Mouse (Mus musculus) stomach, postnatal 0 days (tissue): ENCODE data around the gene Krtap28-13. TPM values are rescaled to one million over a fixed set of nuclear protein-coding genes. Genes with fewer than 3 reads are reported as not detected.
A peak's percentile ranks its signal among the peaks of the same experiment; 100 is the strongest.

ENCODE experiments used
- ATAC-seq: fragments of 200-750 bp; cut with Nextera tagmentation; 2 replicates; pipeline ENCODE4 v1.8.0; 2017; ENCODE audit not compliant: low FRiP score, low TSS enrichment
- DNase-seq: peaks from one replicate; pipeline ENCODE4 v3.0.0-alpha.2; 2016; ENCODE audit warnings: low spot score
- H3K27ac ChIP-seq: fragments of 300-500 bp; sonication (generic); replicated peaks from 2 replicates; pipeline ENCODE4 v1.5.1; 2014; ENCODE audit warnings: mild to moderate bottlenecking, control low read depth
- H3K27me3 ChIP-seq: fragments of 300-500 bp; sonication (generic); 2 replicates; pipeline ENCODE4 v1.6.1; 2014; ENCODE audit warnings: low read length; ENCODE audit not compliant: control insufficient read depth, insufficient read depth
- H3K36me3 ChIP-seq: fragments of 300-500 bp; sonication (generic); 2 replicates; pipeline ENCODE4 v1.6.1; 2014; ENCODE audit warnings: low read length, mixed read lengths; ENCODE audit not compliant: control insufficient read depth, insufficient read depth
- H3K4me1 ChIP-seq: fragments of 300-500 bp; sonication (generic); replicated peaks from 2 replicates; pipeline ENCODE4 v1.6.1; 2014; ENCODE audit warnings: antibody characterized with exemption; ENCODE audit not compliant: control insufficient read depth, insufficient read depth
- H3K4me2 ChIP-seq: fragments of 300-500 bp; sonication (generic); replicated peaks from 2 replicates; pipeline ENCODE4 v1.6.1; 2014; ENCODE audit warnings: low read depth, mild to moderate bottlenecking, control low read depth, moderate library complexity
- H3K4me3 ChIP-seq: fragments of 300-500 bp; sonication (generic); 2 replicates; pipeline ENCODE4 v1.5.1; 2014; ENCODE audit warnings: low read depth, low read length, control low read depth
- H3K9ac ChIP-seq: fragments of 300-500 bp; sonication (generic); 2 replicates; pipeline ENCODE4 v1.6.1; 2014; ENCODE audit warnings: mild to moderate bottlenecking, low read length, control low read depth, mixed read lengths
- H3K9me3 ChIP-seq: fragments of 300-500 bp; sonication (generic); 2 replicates; pipeline ENCODE4 v1.6.1; 2016; ENCODE audit warnings: low read length; ENCODE audit not compliant: control insufficient read depth
- CTCF ChIP-seq: IDR thresholded peaks from 2 replicates; pipeline ENCODE4 v1.5.1; 2016; ENCODE audit warnings: antibody characterized with exemption, low read depth, mild to moderate bottlenecking, moderate library complexity
- EP300 ChIP-seq: optimal IDR thresholded peaks from 2 replicates; pipeline ENCODE3; 2016; ENCODE audit warnings: antibody characterized with exemption
- WGBS: fragments of 180-500 bp; shearing (Covaris S2); extraction: QIAGEN DNeasy Blood & Tissue Kit; methylation state at CpG from one replicate; pipeline ENCODE4 v1.1.7; 2014; 5-methylcytosine and 5-hydroxymethylcytosine counted together
- polyA plus RNA-seq: library from polyadenylated mRNA; unstranded; fragments of >200 nt; fragmentation: Nextera tagmentation; extraction: Ambion mirVana; gene quantifications from 2 replicates; pipeline ENCODE4 v1.2.1, GENCODE M21; 2015

Krtap28-13 gene
- polyA plus RNA-seq, 1 experiment from 2014 or later, result not detected

- H3K4me1 ChIP-seq, result no peaks in the 10 kb centered on the region
- no peak overlapping the region for H3K9ac ChIP-seq
- WGBS, result 48% methylated on average over 11 of the region's 11 CpGs
- TF ChIP-seq CTCF, result peak; percentile 94
- no peak for TF ChIP-seq EP300
- H3K4me3 ChIP-seq, result peak overlapping the region; percentile 21; the same call in 1 of the 2 replicates
- H3K4me2 ChIP-seq, result peak overlapping the region; percentile 46
- H3K27ac ChIP-seq, result no peak overlapping the region
- no peaks in the 10 kb centered on the region for H3K36me3 ChIP-seq
- DNase-seq (peak; percentile 38), ATAC-seq (peak; percentile 54; the same call in 1 of the 2 replicates)
- H3K9me3 ChIP-seq, result no peaks in the 10 kb centered on the region
- no peaks in the 10 kb centered on the region for H3K27me3 ChIP-seq
Observed at GRCm38 (mm10) chr1:83076190-83076917, 15.6 kb downstream of the Krtap28-13 start.

GRCm38 (mm10) chr1:83077016-83077415, 16.3 kb downstream of the Krtap28-13 start:
- TF ChIP-seq CTCF (no peak), EP300 (no peak)
- no peak overlapping the region for H3K27ac ChIP-seq
- H3K4me2 ChIP-seq, result no peak overlapping the region
- ATAC-seq (no peak), DNase-seq (no peak)
- H3K9me3 ChIP-seq, result no peaks in the 10 kb centered on the region
- no peaks in the 10 kb centered on the region for H3K27me3 ChIP-seq
- H3K36me3 ChIP-seq, result no peaks in the 10 kb centered on the region
- H3K4me3 ChIP-seq, result no peak overlapping the region
- 59% methylated on average over 6 of the region's 6 CpGs for WGBS
- H3K9ac ChIP-seq, result no peak overlapping the region
- no peaks in the 10 kb centered on the region for H3K4me1 ChIP-seq

- Histone ChIP-seq H3K4me1 (no peaks in the 10 kb centered on the region), H3K9me3 (no peaks in the 10 kb centered on the region), H3K27ac (no peak overlapping the region), H3K4me2 (no peak overlapping the region), H3K4me3 (no peak overlapping the region), H3K36me3 (no peaks in the 10 kb centered on the region), H3K27me3 (no peaks in the 10 kb centered on the region), H3K9ac (no peak overlapping the region)
- WGBS, result 55% methylated on average over 2 of the region's 2 CpGs
- ATAC-seq (peak; percentile 61; the same call in 1 of the 2 replicates), DNase-seq (no peak)
- TF ChIP-seq CTCF (no peak), EP300 (no peak)
Observed at GRCm38 (mm10) chr1:83084790-83085189, 24.1 kb downstream of the Krtap28-13 start.

- no peaks in the 10 kb centered on the region for H3K4me1 ChIP-seq
- DNase-seq (no peak), ATAC-seq (no peak)
- H3K27me3 ChIP-seq, result no peaks in the 10 kb centered on the region
- no peaks in the 10 kb centered on the region for H3K36me3 ChIP-seq
- TF ChIP-seq EP300 (no peak), CTCF (no peak)
- no peak overlapping the region for H3K4me2 ChIP-seq
- WGBS, result 49% methylated on average over 3 of the region's 3 CpGs
- no peaks in the 10 kb centered on the region for H3K9me3 ChIP-seq
- H3K9ac ChIP-seq, result no peak overlapping the region
- no peak overlapping the region for H3K27ac ChIP-seq
- no peak overlapping the region for H3K4me3 ChIP-seq
Observed at GRCm38 (mm10) chr1:83091268-83091667, 30.5 kb downstream of the Krtap28-13 start.

GRCm38 (mm10) chr1:83096935-83097334, 36.2 kb downstream of the Krtap28-13 start:
- Histone ChIP-seq H3K9ac (no peak overlapping the region), H3K4me1 (no peaks in the 10 kb centered on the region), H3K4me3 (no peak overlapping the region), H3K27me3 (no peaks in the 10 kb centered on the region), H3K27ac (no peak overlapping the region), H3K9me3 (no peaks in the 10 kb centered on the region), H3K4me2 (no peak overlapping the region), H3K36me3 (no peaks in the 10 kb centered on the region)
- WGBS, result 84% methylated on average over 4 of the region's 4 CpGs
- ATAC-seq, result no peak
- no peak for DNase-seq
- TF ChIP-seq EP300 (no peak), CTCF (no peak)

GRCm38 (mm10) chr1:83099160-83099559, 38.4 kb downstream of the Krtap28-13 start:
- DNase-seq (no peak), ATAC-seq (no peak)
- WGBS, result 76% methylated on average over 2 of the region's 2 CpGs
- Histone ChIP-seq H3K4me2 (no peak overlapping the region), H3K36me3 (no peaks in the 10 kb centered on the region), H3K27me3 (no peaks in the 10 kb centered on the region), H3K9me3 (no peaks in the 10 kb centered on the region), H3K4me1 (no peaks in the 10 kb centered on the region), H3K27ac (no peak overlapping the region), H3K4me3 (no peak overlapping the region), H3K9ac (no peak overlapping the region)
- TF ChIP-seq CTCF (no peak), EP300 (no peak)
